Mouse (Mus musculus) large intestine, adult 2 months (tissue): Measurements from ENCODE around the gene Ddr2. TPM values are rescaled to one million over a fixed set of nuclear protein-coding genes. Genes with fewer than 3 reads are reported as not detected.
A peak's percentile ranks its signal among the peaks of the same experiment; 100 is the strongest.

Experiments
- DNase-seq: peaks from one replicate; pipeline ENCODE4 v3.0.0-alpha.2; 2012; ENCODE audit warnings: low read depth, low spot score
- WGBS: fragments of 180-500 bp; shearing (Covaris S2); methylation state at CpG from one replicate; pipeline ENCODE4 v1.1.7; 2018; 5-methylcytosine and 5-hydroxymethylcytosine counted together
- polyA plus RNA-seq: library from polyadenylated mRNA; depleted of rRNA; stranded (reverse); fragments of >200 nt; gene quantifications from 2 replicates; pipeline ENCODE4 v1.2.3, GENCODE M21; 2012; rRNA removed

Gene Ddr2
- polyA plus RNA-seq: 4.7 and 10.5 TPM in 2 replicates

DNA sequence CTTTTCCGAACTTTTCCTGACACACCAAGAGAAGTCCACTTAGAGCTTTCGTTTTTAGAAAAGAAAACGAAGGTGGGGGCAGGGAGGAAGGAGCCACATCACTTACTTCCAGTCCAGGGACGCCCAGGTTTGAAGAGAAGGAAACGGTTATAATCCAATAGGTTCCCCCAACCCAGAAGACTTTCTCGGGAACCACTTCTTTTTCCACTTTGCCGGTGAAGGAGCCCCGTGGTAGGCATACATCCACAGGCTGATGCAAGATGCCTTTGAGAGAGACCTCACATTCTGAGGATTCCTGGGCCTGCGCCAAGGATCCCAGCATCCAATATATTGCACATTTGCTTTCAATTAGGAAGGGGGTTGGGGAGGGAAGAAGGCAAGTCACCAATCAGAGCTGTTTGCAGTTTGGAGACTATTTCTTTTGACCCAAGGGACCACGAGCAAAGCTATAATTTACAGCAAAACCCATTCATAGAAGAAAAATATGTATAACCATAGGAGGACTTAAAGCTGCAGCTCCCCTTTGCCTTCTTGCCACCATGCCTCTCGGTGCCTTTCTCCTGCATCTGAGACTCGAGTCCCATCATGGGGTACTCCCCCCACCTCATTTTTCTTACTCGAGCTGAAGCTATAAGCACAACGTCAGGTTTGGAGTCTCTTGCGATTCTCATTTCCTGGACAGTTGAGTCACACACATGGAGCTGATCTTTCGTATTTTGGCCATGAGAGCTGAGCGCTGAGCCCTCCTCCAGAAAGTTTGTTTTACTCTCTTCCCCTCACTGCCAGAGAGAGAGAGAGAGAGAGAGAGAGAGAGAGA is at the start of gene Ddr2:
Gene Ddr2, minus strand, starts transcription at position 247 of the 817 bp plus-strand sequence.
- no peak for DNase-seq
- 59% methylated on average over 17 of the region's 17 CpGs for WGBS

- DNase-seq: no peak
- WGBS: 91% methylated on average over 2 of the region's 2 CpGs
Observed at GRCm38 (mm10) chr1:170159707-170160106, 49.1 kb upstream of the Ddr2 start.

DNA sequence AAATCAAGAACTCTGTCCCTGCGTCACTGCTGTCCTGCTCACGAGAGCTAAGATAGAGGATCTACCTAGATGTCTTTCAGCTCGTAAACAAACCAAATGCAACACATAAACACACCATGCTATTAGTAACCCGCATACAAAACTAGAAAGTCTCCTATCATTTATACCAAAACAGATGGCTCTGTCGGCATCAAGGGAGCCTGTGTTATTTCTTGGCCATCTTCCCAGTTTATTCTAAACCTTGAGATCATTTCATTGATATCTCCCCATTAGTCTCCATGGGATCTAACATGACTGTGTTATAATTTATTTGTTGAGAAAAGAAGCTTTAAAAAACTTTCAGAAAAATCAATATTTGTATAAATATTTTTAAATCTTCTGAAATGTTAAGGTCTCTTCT is 45.2 kb upstream of the Ddr2 start:
- WGBS: 80% methylated on average over 5 of the region's 5 CpGs
- DNase-seq: no peak

DNA sequence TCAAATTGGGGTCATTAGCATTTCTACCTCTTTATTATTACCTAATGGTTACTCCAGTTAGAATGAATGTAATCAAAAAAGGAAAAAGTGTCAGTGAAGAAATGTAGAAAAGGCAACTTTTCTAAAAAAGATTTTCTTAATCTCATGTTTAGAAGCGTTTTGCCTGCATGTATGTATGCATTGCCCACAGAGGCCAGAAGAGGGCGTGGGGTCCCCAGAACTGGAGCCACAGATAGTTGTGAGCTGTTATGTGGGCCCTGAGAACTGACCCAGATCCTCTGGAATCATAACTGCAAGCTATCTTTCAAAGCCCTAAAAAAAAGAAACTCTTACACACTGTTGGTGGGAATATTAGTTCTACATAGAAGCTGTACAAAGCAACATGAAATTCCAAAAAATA is 44.7 kb upstream of the Ddr2 start:
- DNase-seq: no peak
- 81% methylated on average over 2 of the region's 2 CpGs for WGBS

- 94% methylated on average over 8 of the region's 8 CpGs for WGBS
- DNase-seq: no peak
Observed at GRCm38 (mm10) chr1:170153986-170154385, 43.4 kb upstream of the Ddr2 start.

DNA sequence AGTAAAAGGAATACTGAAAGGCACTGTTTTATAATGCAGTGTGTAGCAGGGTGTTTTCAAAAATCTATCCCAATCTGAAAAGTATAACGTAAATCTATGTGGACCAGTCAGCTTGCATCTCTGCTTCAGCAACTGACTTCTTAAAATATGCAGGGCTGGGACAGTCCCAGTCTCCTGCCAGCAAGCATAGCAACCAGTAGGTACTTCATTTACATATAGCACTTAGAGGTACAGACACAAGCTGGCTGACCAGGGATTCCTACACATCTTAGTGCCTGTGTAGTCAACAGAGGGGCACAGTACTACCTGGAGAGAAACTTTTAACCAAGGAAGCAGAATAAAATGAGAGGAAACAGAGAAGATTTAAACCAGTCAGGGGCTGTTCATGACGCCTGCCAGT is 42.0 kb upstream of the Ddr2 start:
- DNase-seq: no peak
- WGBS: 94% methylated on average over 2 of the region's 2 CpGs

- no peak for DNase-seq
- 63% methylated on average over 6 of the region's 6 CpGs for WGBS
Observed at GRCm38 (mm10) chr1:170150870-170151269, 40.3 kb upstream of the Ddr2 start.

- no peak for DNase-seq
- 89% methylated on average over 4 of the region's 4 CpGs for WGBS
Observed at GRCm38 (mm10) chr1:170149756-170150155, 39.2 kb upstream of the Ddr2 start.

- 82% methylated on average over 6 of the region's 6 CpGs for WGBS
- DNase-seq: no peak
Observed at GRCm38 (mm10) chr1:170148536-170148935, 38.0 kb upstream of the Ddr2 start.

DNA sequence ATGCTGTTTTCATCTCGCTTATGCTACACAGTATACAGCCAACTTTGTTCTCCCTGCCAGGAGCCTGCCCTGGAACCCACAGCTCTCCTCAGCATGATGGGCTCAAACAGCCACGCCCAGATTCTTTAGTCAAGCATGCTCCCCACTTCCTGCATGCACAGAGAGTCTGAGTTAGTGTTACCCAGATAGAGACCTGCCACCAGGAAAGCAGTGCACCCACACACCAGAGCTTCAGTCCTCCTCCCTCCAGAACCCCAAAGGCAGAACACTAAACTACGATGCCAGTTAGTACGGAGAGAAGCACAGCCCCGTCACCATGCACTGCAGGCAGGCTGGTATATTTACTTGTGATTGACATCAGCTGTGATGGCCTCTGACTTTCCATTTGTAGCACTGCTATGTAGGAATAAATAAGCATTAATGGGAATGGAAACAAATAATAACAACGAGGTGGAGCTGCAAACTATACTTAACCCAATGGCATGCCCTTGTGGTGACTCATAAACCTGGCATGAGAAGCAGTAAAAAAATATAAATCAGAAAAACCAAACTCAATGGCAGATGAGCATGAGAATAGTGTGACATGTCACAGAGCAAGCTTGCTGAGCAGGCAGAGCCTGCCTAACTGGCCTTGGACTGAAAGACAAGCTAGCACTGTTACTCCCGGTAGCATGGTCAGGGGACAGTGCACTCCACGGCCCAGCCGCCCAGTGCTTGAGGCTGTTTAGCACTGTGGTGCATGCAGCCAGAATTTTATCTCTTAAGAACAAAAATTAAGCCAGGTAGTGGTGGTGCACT is 37.3 kb upstream of the Ddr2 start:
- no peak for DNase-seq
- WGBS: 60% methylated on average over 9 of the region's 9 CpGs

DNA sequence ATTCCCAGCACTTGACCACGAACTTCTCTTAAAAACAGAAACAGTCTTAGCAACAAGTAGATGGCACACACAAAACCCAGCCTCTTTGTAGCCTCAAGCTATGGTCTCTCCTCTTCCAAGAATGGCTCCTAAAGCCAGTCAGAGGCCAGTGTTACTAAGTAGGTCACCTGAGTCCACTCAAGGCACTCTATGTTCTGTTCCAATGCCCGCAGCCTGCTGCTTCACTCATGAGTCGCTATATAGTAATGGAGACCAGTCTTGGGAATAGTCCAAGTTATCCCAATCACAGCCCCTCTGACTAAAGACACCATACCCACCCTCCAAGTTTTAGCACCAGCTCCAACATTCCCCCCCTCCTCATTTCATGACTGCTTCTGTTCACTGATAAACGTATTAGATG is 35.0 kb upstream of the Ddr2 start:
- 86% methylated on average over 4 of the region's 4 CpGs for WGBS

GRCm38 (mm10) chr1:170142256-170142871 is 31.8 kb upstream of the Ddr2 start:
- no peak for DNase-seq
- WGBS: 92% methylated on average over 8 of the region's 8 CpGs

More for the DNA sequence above, 35.0 kb upstream of the Ddr2 start:
- DNase-seq: no peak

DNA sequence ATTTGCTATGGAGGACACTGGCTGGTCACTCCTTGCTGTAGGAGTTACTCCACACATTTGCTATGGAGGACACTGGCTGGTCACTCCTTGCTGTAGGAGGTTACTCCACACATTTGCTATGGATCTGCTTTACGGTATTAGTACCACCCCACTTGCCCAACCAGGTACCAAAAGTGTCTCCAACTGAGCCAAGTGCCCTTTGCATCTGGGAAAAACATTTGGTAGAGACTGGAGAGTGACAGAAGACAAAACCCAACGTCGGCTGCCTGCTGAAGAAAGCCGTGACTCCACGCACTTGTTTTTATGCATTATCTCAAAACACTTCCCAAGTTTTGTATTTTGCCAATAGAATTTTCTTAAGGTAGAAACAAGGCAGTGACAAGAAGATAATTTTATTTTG is 31.1 kb upstream of the Ddr2 start:
- WGBS: 94% methylated on average over 5 of the region's 5 CpGs
- no peak for DNase-seq

- WGBS: 9% methylated on average over 7 of the region's 7 CpGs
- DNase-seq: peak; percentile 24
Observed at GRCm38 (mm10) chr1:170136351-170137009, 25.9 kb upstream of the Ddr2 start.

- 79% methylated on average over 8 of the region's 8 CpGs for WGBS
- DNase-seq: no peak
Observed at GRCm38 (mm10) chr1:170134264-170134663, 23.7 kb upstream of the Ddr2 start.

GRCm38 (mm10) chr1:170130962-170131361 is 20.4 kb upstream of the Ddr2 start:
- 42% methylated on average over 3 of the region's 3 CpGs for WGBS
- no peak for DNase-seq

- DNase-seq: no peak
- WGBS: 72% methylated on average over 2 of the region's 2 CpGs
Observed at GRCm38 (mm10) chr1:170124644-170125043, 14.1 kb upstream of the Ddr2 start.

DNA sequence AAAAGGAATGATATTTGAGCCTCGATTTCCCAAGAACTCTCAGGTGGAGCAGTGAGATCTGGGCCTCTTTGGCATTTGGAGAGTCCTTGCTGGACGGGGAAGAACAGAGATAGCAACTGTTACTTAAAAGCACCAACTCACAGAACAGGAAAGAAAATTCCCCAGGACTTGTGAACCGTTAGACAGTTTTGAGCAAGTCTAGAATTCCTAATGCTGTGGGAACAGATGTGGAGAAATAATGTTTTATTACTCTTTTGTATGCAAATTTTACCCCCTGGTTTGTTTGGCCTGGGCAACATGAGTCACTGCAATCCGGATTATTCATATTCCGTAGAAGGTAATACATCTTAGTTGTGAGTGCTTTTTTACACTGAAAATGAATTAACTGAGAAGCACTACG is 3.1 kb upstream of the Ddr2 start:
- WGBS: 78% methylated on average over 6 of the region's 6 CpGs
- no peak for DNase-seq

DNA sequence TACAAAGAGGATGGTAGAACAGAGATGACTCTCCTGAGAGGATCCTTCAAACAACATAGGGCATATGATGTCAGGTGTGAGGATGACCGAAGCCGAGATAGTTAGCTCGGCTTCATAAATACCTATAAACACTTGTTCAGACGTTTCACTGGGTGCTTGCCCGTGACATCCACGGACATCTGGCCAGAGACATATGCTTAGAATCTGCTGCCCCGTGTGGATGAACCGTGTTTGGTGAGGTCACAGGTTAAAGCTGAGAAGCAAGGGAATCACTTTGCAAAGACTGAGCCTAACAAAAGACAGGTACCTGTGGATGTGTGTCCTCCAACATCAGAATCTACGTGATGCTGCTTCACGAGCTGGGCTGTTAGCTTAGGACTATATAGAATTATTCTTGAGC is 1.7 kb upstream of the Ddr2 start:
- DNase-seq: no peak
- WGBS: 83% methylated on average over 10 of the region's 10 CpGs

- DNase-seq: no peak
- 72% methylated on average over 16 of the region's 16 CpGs for WGBS
Observed at GRCm38 (mm10) chr1:170111651-170112226, 1.2 kb upstream of the Ddr2 start.
